Mouse (Mus musculus) erythroid progenitor cell, adult 5-6 weeks (primary cell): ENCODE results near the gene Gm20388. TPM values are rescaled to one million over a fixed set of nuclear protein-coding genes. Genes with fewer than 3 reads are reported as not detected.
"Not testable (repeated sequence)": the region's sequence is repeated elsewhere in the genome, so short reads cannot be mapped to it uniquely, and the experiment has no call there.

Experiments
- ATAC-seq: replicated peaks from 2 replicates; pipeline ENCODE4 v1.8.0; 2016; ENCODE audit warnings: moderate number of reproducible peaks, mild to moderate bottlenecking, moderate TSS enrichment, inconsistent platforms; ENCODE audit not compliant: poor library complexity, low FRiP score, severe bottlenecking
- total RNA-seq, 2 experiments: library from RNA; stranded (forward) in 1 of 2; stranded (reverse) in 1 of 2; fragments of 150-400 nt in 1 of 2; fragments of 186-747, 209-891 nt in 1 of 2; gene quantifications; 2 replicates each; pipeline versions ENCODE4 v1.2.3 to v1.2.4; 2015 to 2017; ENCODE audit warnings: low replicate concordance in 2 of 2

Gm20388 gene
- total RNA-seq, 2 experiments from 2014 or later: 4.2 TPM; not detected in 1

- no peak for ATAC-seq
These were observed 787.8 kb downstream of the Gm20388 start for GRCm38 (mm10) chr8:120698426-120698825.

- no peak for ATAC-seq
These were observed 788.4 kb downstream of the Gm20388 start for GRCm38 (mm10) chr8:120699079-120699478.

- ATAC-seq: no peak
These were observed 788.9 kb downstream of the Gm20388 start for GRCm38 (mm10) chr8:120699565-120699964.

GRCm38 (mm10) chr8:120700053-120700452 is 789.4 kb downstream of the Gm20388 start:
- no peak for ATAC-seq

GRCm38 (mm10) chr8:120701758-120702465 is 791.3 kb downstream of the Gm20388 start:
- ATAC-seq: no peak

GRCm38 (mm10) chr8:120704203-120704602 is 793.6 kb downstream of the Gm20388 start:
- no peak for ATAC-seq

- no peak for ATAC-seq
These were observed 794.5 kb downstream of the Gm20388 start for GRCm38 (mm10) chr8:120705163-120705562.

- no peak for ATAC-seq
These were observed 795.6 kb downstream of the Gm20388 start for GRCm38 (mm10) chr8:120706193-120706592.

- no peak for ATAC-seq
These were observed 798.5 kb downstream of the Gm20388 start for GRCm38 (mm10) chr8:120709176-120709575.

GRCm38 (mm10) chr8:120715200-120715599 is 804.6 kb downstream of the Gm20388 start:
- ATAC-seq: no peak

GRCm38 (mm10) chr8:120715996-120716680 is 805.5 kb downstream of the Gm20388 start:
- ATAC-seq: no peak

GRCm38 (mm10) chr8:120719586-120720236 is 809.1 kb downstream of the Gm20388 start:
- ATAC-seq: no peak

- no peak for ATAC-seq
These were observed 812.4 kb downstream of the Gm20388 start for GRCm38 (mm10) chr8:120723025-120723424.

GRCm38 (mm10) chr8:120724096-120724495 is 813.5 kb downstream of the Gm20388 start:
- not testable (repeated sequence) for ATAC-seq

GRCm38 (mm10) chr8:120724816-120725575 is 814.4 kb downstream of the Gm20388 start:
- no peak for ATAC-seq

- ATAC-seq: no peak
These were observed 814.9 kb downstream of the Gm20388 start for GRCm38 (mm10) chr8:120725576-120725950.

- no peak for ATAC-seq
These were observed 815.4 kb downstream of the Gm20388 start for GRCm38 (mm10) chr8:120726051-120726450.

- ATAC-seq: no peak
These were observed 818.0 kb downstream of the Gm20388 start for GRCm38 (mm10) chr8:120728488-120729160.

- no peak for ATAC-seq
These were observed 820.9 kb downstream of the Gm20388 start for GRCm38 (mm10) chr8:120731582-120731981.

- ATAC-seq: no peak
These were observed 821.4 kb downstream of the Gm20388 start for GRCm38 (mm10) chr8:120732068-120732467.
